Mouse (Mus musculus) ES-Bruce4 (cell line): ENCODE measurements around the gene Ggps1.

Source experiments
- EP300 ChIP-seq: IDR thresholded peaks from 2 replicates; pipeline ENCODE4 v1.6.1; 2011; ENCODE audit warnings: low read depth, low read length; ENCODE audit not compliant: insufficient read depth
- POLR2A ChIP-seq: IDR thresholded peaks from one replicate; pipeline ENCODE4 v1.8.1; 2011; ENCODE audit warnings: low read length; ENCODE audit not compliant: insufficient read depth

DNA sequence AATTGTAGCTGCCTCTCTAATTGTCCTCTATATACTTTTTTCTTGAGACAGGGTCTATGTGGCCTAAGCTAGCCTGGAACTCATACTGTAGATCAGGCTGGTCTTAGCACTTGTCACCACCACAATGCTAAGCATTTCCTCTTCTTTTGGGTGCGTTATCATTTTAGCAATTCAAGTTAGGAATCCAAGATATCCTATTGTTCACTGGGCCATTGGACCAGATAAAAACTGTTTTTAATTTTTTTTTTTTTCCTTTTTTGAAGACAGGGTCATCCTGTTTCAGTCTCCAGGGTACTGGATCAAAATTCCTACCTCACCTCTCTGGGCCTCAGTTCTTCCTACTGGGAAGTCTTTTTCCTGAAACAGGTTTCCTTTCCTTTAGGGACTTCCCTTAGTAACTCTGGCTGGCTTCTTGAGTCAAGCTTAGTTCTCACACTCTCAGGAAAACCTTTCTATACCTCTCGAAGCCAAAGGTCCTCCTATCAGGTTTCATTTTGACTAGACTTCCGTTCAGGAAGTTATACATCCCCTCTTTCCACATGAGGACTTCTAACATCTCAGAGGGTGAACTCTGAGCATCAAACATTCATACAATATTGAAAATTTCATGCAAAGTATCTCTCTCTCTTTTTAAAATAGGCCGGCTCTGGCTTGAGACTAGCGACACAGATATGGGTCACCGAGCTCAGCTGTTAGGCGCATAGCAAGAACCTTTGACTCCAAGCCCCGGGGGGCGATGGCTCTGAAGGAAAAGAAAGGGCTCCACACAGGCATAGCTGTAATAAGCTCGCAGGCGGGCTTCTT, 877 bp downstream of the Ggps1 start:
- TF ChIP-seq EP300 (no peak), POLR2A (no peak)
